Comparison of ENCODE assay signal across 18 mouse cellular contexts in genomic region chrX:99397344-99397743, GRCm38 (mm10).
DNase-seq lines count a peak whose midpoint lies in the region; ATAC-seq lines count a peak whose summit lies in the region.
"Had no signal": no experiment of that assay in that cellular context is flagged by ENCODE, and none has a peak within 500 bp of the region (broad histone marks: within the 10 kb centered on the region; RNA-seq: fewer than 3 reads in every experiment).

No protein-coding gene starts in this region.

- WGBS in heart, embryonic 12.5 days, result 30% methylated on average over 8 of the region's 8 CpGs
- 39% methylated on average over 8 of the region's 8 CpGs for WGBS in lung, embryonic 16.5 days
- WGBS in embryonic facial prominence, embryonic 15.5 days, result 36% methylated on average over 8 of the region's 8 CpGs
- 26% methylated on average over 8 of the region's 8 CpGs for WGBS in limb, embryonic 15.5 days

- no peak for ATAC-seq in heart, embryonic 12.5 days (ENCODE audit: insufficient number of reproducible peaks, low FRiP score)
- peak; percentile 68 for ATAC-seq in lung, embryonic 16.5 days (ENCODE audit: low read depth)
- ATAC-seq in embryonic facial prominence, embryonic 15.5 days (ENCODE audit: insufficient number of reproducible peaks, low FRiP score, low TSS enrichment, low read depth), result peak; percentile 75
- peak; percentile 61; the same call in 1 of the 2 replicates for ATAC-seq in limb, embryonic 15.5 days (ENCODE audit: insufficient number of reproducible peaks, low FRiP score, low TSS enrichment, low read depth)
- ATAC-seq: midbrain, embryonic 16.5 days had no signal

- peaks cover 48% of the 10 kb centered on the region for H3K27me3 ChIP-seq in heart, embryonic 12.5 days (replicated peaks)
- H3K27me3 ChIP-seq in lung, embryonic 16.5 days (ENCODE audit: control insufficient read depth, insufficient read depth, low read depth, low read length), result no peaks in the 10 kb centered on the region; the same call in 1 of the 2 replicates
- H3K27me3 ChIP-seq in embryonic facial prominence, embryonic 15.5 days, result peaks cover 20% of the 10 kb centered on the region; the same call in 1 of the 2 replicates
- peaks cover 56% of the 10 kb centered on the region for H3K27me3 ChIP-seq in limb, embryonic 15.5 days

- H3K36me3 ChIP-seq in heart, embryonic 12.5 days, result no peaks in the 10 kb centered on the region
- no peaks in the 10 kb centered on the region for H3K36me3 ChIP-seq in lung, embryonic 16.5 days (ENCODE audit: control insufficient read depth, insufficient read depth, low read length)
- no peaks in the 10 kb centered on the region for H3K36me3 ChIP-seq in embryonic facial prominence, embryonic 15.5 days
- H3K36me3 ChIP-seq in limb, embryonic 15.5 days, result no peaks in the 10 kb centered on the region
- H3K36me3 ChIP-seq: neural tube, embryonic 12.5 days had no signal

- peaks cover 13% of the 10 kb centered on the region for H3K4me1 ChIP-seq in heart, embryonic 12.5 days (replicated peaks)
- no peaks in the 10 kb centered on the region for H3K4me1 ChIP-seq in lung, embryonic 16.5 days (replicated peaks; ENCODE audit: control insufficient read depth, insufficient read depth, low read length)
- peaks cover 17% of the 10 kb centered on the region for H3K4me1 ChIP-seq in embryonic facial prominence, embryonic 15.5 days
- H3K4me1 ChIP-seq in limb, embryonic 15.5 days, result peaks cover 19% of the 10 kb centered on the region
- H3K4me1 ChIP-seq: neural tube, embryonic 12.5 days had no signal

- no peak overlapping the region for H3K4me3 ChIP-seq in heart, embryonic 12.5 days
- no peak overlapping the region for H3K4me3 ChIP-seq in lung, embryonic 16.5 days (ENCODE audit: low read length)
- no peak overlapping the region for H3K4me3 ChIP-seq in embryonic facial prominence, embryonic 15.5 days (replicated peaks)
- H3K4me3 ChIP-seq in limb, embryonic 15.5 days, result no peak overlapping the region
- H3K4me3 ChIP-seq: neural tube, embryonic 12.5 days had no signal

- H3K4me2 ChIP-seq in heart, embryonic 12.5 days, result no peak overlapping the region
- no peak overlapping the region for H3K4me2 ChIP-seq in lung, embryonic 16.5 days (ENCODE audit: low read depth, low read length)
- no peak overlapping the region for H3K4me2 ChIP-seq in embryonic facial prominence, embryonic 15.5 days (replicated peaks)
- H3K4me2 ChIP-seq in limb, embryonic 15.5 days, result no peak overlapping the region
- H3K4me2 ChIP-seq: liver, embryonic 11.5 days; neural tube, embryonic 12.5 days had no signal

- H3K9ac ChIP-seq in heart, embryonic 12.5 days, result no peak overlapping the region
- H3K9ac ChIP-seq in lung, embryonic 16.5 days (ENCODE audit: low read length), result no peak overlapping the region
- H3K9ac ChIP-seq in embryonic facial prominence, embryonic 15.5 days, result no peak overlapping the region
- H3K9ac ChIP-seq in limb, embryonic 15.5 days, result no peak overlapping the region
- H3K9ac ChIP-seq: neural tube, embryonic 12.5 days had no signal

- no peak for DNase-seq in heart, adult 11 months
- DNase-seq in lung, postnatal 36 days, result no peak
- no peak for DNase-seq in right cerebral cortex, postnatal 25 days
- DNase-seq in T-cell, adult 2 months (ENCODE audit: low spot score), result no peak
- DNase-seq: adrenal gland, postnatal 25 days; B cell, adult 2 months; cerebellum, postnatal 25 days; gastrocnemius, postnatal 36 days; heart, postnatal 14 days; layer of hippocampus, postnatal 36 days had no signal

- no peaks in the 10 kb centered on the region for H3K9me3 ChIP-seq in heart, embryonic 12.5 days (replicated peaks)
- no peaks in the 10 kb centered on the region for H3K9me3 ChIP-seq in lung, embryonic 16.5 days (ENCODE audit: control insufficient read depth, low read length)
- no peaks in the 10 kb centered on the region for H3K9me3 ChIP-seq in embryonic facial prominence, embryonic 15.5 days (replicated peaks)
- no peaks in the 10 kb centered on the region for H3K9me3 ChIP-seq in limb, embryonic 15.5 days
- H3K9me3 ChIP-seq: neural tube, embryonic 12.5 days had no signal

- peak overlapping the region; percentile 21; the same call in 1 of the 2 replicates for H3K27ac ChIP-seq in heart, embryonic 12.5 days (ENCODE audit: poor library complexity, severe bottlenecking)
- 0 out of 2 replicates have a peak overlapping the region, but pooled peaks have one; percentile 10 for H3K27ac ChIP-seq in lung, embryonic 16.5 days (ENCODE audit: low read length)
- H3K27ac ChIP-seq in embryonic facial prominence, embryonic 15.5 days (replicated peaks), result peak overlapping the region; percentile 51; the same call in 1 of the 2 replicates
- H3K27ac ChIP-seq in limb, embryonic 15.5 days, result peak overlapping the region; percentile 55
- H3K27ac ChIP-seq: macrophage; neural tube, embryonic 12.5 days had no signal
